Mouse (Mus musculus): ENCODE data around the gene Ezr.
A peak's percentile ranks its signal among the peaks of the same experiment; 100 is the strongest.

The Ezr gene

DNA sequence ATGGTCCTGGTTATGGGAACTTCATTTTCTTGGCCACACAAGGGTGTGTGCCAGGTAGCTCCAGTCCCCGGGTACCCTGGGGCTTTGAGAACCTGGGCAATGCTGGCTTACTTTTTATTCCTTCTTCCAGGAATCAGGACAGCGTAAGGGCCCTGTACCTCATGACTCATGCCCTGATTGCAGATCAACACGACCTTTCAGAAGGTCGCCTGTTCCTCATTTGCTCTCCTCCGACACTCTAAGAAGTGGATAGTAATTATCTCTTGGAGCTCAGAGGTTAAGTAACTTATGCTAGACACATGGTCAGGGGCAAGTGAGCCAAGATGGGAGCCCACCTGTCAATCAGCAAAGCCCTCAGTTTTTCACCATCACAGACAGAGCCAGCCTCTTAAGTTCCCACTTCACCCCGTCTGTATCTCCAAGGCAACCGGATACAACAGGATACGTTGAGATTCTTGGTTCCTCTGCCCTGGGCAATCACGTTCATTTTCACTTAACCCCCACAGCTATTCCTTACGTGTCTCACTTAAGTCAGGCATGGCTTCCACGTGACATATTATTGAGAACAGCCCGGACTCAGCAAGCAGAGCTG is 11.7 kb upstream of the Ezr start:
- no peak for DNase-seq (ENCODE audit: low read depth in 2 of 2, low spot score in 2 of 2)

DNA sequence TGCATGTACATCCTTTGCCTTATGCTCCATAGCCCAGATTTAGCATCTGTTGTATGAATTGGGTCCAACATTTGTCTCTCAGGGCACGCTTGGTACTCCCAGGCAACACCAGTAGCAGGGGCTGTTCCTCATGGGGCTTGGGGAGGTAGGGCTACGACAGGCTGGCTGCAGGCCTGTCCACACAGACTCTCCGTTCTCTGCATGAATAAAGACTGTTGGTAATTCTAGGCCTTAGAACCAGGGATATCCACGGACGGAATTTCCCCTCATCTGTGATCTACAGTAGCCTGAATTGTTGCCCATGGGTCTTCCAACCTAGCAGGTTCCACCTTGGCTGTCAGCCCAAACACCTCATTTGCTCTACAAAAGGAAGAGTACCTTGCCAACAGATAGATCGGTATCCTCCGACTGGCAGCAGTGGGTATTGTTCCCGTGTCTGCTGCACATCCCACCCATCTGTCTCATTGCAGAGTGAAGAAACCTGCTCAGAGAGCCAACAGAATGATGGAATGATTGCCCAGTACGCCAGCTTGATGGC is 7.1 kb upstream of the Ezr start:
- DNase-seq (ENCODE audit: low read depth in 2 of 2, low spot score in 2 of 2), result no peak

DNA sequence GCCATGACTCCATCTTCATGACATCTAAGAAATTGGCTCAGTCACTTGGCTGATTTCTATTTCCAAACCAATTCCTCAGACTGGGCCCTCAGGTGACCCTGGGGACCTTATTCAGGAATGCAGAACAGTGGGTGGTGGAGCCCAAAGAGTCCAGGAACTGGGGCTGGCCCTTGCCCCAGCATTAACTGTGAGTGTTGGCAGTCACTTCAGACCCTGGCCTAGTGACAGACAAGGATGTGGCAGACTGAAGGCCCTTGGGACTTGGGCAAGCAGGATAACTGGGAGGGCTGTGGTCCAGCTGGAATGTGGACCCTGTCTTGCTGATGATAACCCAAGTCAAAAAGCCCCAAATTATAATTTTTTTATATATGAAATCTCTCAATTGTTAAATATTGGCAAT is 6.5 kb upstream of the Ezr start:
- DNase-seq (ENCODE audit: low read depth in 2 of 2, low spot score in 2 of 2), result no peak

- no peak for DNase-seq (ENCODE audit: low read depth in 2 of 2, low spot score in 2 of 2)
These were observed 4.7 kb upstream of the Ezr start for GRCm38 (mm10) chr17:6787241-6787640.

- DNase-seq (ENCODE audit: low read depth in 2 of 2, low spot score in 2 of 2), result no peak
These were observed 1.3 kb upstream of the Ezr start for GRCm38 (mm10) chr17:6783756-6784357.

GRCm38 (mm10) chr17:6783006-6783661 is 550 bp upstream of the Ezr start:
- DNase-seq (ENCODE audit: low read depth in 2 of 2, low spot score in 2 of 2), result peak; percentile 33 to 39

GRCm38 (mm10) chr17:6782033-6782526 is 504 bp downstream of the Ezr start:
- peak in 1 of 2 experiments; percentile 52 for DNase-seq (ENCODE audit: low read depth in 2 of 2, low spot score in 2 of 2)

DNA sequence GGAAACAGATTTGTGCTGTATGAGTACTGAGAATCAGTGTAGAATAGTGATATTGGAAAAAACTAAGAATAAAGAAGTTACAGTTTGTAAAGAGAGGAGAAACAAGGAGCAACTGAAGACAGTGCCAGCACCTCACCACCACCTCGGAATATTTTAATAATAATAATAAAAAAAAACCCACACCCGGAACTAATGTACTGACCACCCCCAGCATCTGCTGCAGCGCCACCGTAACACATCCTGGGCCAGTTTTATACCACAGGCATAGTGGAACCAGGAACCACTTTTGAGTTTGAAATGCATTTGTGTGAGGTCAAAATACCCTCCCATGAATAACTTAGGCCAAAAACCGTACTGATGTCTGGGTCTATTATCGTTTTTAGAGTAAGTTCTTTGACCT is 1.3 kb downstream of the Ezr start:
- DNase-seq (ENCODE audit: low read depth in 2 of 2, low spot score in 2 of 2), result no peak

- DNase-seq (ENCODE audit: low read depth in 2 of 2, low spot score in 2 of 2), result no peak
These were observed 2.0 kb downstream of the Ezr start for GRCm38 (mm10) chr17:6780521-6781115.

DNA sequence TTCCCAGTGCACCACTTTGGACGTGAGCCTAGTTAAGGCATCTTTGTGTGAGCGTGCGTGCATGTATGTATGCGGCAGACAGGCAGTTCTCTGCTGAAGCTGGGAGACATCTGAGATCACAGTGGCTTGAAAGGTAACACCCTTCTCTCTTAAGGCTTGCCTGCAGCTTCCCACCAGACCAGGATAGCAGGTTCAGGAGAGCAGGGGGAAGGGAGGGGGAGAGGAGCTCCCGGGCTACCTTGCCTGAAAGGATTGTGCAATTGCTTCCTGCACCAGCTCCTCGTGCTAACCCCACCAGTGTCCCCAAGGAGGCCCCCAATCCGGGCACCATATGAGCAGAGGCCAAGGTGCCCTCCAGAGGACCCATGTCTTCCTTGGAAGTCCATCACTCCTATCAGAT is 3.0 kb downstream of the Ezr start:
- DNase-seq (ENCODE audit: low read depth in 2 of 2, low spot score in 2 of 2), result no peak

GRCm38 (mm10) chr17:6778771-6779509 is 3.6 kb downstream of the Ezr start:
- DNase-seq (ENCODE audit: low read depth in 2 of 2, low spot score in 2 of 2), result no peak

DNA sequence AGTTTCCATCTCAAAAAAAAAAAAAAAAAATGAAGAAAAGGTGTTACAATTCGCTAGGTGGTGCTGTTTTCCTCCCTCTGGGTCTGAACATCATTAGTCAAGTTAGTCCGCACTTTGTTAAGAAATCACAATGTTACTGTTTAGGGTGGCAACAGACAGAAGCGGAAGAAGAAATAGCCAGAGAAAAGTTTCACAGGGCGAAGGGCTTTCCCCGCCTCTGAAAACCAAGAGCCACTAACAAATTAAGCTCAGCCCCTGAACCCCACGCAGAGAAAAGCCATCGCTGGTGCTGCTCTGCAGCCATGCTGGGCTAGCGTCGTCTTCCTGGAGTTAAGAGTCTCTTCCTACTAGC is 4.3 kb downstream of the Ezr start:
- peak; percentile 64 to 74 for DNase-seq (ENCODE audit: low read depth in 2 of 2, low spot score in 2 of 2)

DNA sequence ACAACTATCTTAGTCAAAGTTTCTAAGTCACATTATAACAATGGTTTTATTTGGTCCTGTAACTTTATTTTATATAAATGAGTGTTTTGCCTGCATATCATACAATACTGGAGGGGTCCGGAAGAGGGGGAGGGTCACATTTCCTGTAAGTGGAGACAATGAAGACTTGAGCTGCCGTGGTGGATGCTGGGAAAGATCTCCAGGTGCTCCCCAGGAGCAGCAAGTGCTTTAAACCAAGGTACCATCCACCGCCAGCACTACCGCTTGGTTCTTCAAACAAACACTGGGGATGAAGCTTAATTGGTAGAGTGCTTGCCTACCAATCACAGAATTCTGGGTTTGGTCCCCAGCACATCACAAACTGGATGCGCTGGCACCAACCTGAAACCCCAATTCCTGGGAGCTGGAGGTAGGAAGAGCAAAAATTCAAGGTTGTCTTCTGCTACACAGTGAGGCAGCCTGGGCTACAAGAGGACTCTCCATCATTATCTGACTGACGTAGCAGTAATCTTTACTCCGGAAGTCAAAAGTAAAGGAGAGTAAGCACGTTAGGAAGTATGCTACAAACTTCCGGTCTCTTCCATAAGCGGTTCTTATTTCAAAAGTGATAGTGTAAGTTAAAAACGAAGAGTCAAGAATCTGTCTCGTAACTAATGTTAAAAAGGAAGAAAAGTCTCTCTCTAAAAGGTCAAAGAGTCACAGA is 4.8 kb downstream of the Ezr start:
- DNase-seq (ENCODE audit: low read depth in 2 of 2, low spot score in 2 of 2), result peak in 1 of 2 experiments; percentile 41

DNA sequence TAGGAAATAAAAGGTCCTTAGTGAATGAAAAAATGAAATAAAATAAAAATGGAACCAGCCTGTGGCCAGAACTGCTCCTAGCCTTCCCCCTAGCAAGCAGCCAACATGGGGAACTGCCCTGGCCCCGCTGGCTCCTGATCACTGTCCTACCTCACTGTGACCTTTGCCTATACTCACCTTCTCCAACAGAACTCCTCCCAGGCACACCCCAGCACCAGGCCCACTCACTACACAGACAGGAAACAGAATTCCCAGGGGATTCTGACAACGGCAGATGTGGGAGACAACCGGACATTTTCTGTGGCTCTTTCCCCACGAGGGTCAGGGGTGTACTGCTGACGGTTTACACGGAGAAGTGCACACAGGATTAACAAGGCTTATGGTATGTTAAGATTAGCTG is 5.5 kb downstream of the Ezr start:
- DNase-seq (ENCODE audit: low read depth in 2 of 2, low spot score in 2 of 2), result no peak

DNA sequence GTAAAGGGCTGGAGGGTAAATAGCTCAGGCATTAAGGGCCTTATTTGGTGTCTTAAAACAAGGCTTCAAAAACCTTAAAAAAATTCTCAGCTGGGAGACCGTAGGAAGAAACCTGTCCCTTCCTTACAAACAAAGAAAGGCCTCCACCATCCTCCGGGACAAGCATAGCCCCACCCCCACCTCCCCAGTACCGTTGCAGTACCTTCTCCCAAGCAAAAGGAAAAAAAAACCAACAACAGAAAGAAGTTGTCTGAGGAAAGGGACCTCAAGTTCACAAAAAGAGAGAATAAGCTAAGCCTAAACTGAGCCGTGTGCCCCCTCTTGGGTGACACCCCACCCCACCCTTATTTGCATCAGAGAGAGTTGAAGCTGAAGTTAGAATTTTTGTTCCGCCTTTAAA is 6.0 kb downstream of the Ezr start:
- no peak for DNase-seq (ENCODE audit: low read depth in 2 of 2, low spot score in 2 of 2)

- DNase-seq (ENCODE audit: low read depth in 2 of 2, low spot score in 2 of 2), result no peak
These were observed 6.5 kb downstream of the Ezr start for GRCm38 (mm10) chr17:6776123-6776522.

GRCm38 (mm10) chr17:6775671-6776070 is 6.9 kb downstream of the Ezr start:
- DNase-seq (ENCODE audit: low read depth in 2 of 2, low spot score in 2 of 2), result no peak

DNA sequence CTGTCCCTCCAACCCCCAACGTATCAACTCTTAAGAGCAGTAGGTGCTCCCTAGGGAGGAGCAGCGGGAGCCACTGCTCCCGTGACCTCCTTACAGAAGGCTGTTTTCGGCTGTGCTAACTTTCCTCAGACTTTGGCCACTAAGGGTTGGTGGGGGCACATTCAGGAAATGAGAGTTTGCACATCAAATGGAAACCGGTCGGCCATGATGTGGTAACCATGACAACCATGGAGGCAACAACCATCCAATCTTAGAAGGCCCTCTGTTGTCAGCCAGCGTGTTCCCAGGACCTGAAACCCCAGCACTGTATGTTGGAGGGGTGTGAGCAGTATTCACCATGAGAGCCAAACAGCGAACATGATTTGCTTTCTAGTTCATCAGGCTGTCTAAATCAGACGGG is 7.4 kb downstream of the Ezr start:
- DNase-seq (ENCODE audit: low read depth in 2 of 2, low spot score in 2 of 2), result peak; percentile 31 to 39

DNA sequence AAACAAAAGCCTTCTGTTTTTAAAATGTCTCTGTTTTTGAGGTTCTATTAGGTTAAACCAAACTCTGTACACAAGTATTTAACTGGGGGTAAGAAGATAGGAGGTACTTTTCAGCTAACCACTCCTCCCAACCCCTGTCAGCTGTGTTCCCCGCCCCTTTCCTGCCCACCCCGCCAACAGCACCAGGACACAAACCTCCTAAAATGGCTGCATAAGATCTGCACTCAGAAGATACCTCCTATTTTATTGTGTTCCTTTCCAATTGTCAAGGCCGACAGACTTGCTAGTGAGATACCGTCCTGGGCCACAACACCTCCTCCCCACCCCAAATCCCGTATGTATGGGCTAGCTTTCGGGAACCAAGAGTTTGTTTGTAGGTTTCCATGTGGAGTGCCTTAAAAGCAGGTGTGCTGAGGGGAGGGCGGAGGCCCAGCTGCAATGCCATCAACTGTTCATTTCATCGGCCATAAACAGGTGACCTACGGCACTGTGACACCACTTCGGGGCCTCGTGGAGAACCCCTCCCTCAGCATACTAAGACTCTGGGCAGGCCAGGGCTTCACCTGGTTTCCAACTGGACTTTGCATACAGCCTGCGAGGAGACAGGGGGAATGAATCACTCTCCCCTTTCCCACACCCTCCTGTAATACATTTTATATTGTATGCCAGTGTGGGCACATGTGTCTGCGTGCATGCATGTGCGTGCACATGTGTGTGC is 9.2 kb downstream of the Ezr start:
- DNase-seq (ENCODE audit: low read depth in 2 of 2, low spot score in 2 of 2), result no peak

- no peak for DNase-seq (ENCODE audit: low read depth in 2 of 2, low spot score in 2 of 2)
These were observed 10.2 kb downstream of the Ezr start for GRCm38 (mm10) chr17:6772490-6772773.

All from CD8-positive naive resting alpha-beta T cell, adult 2 months (primary cell).